Mouse (Mus musculus) CH12.LX (cell line): ENCODE measurements around the gene Cand1. TPM values are rescaled to one million over a fixed set of nuclear protein-coding genes. Genes with fewer than 3 reads are reported as not detected.
A peak's percentile ranks its signal among the peaks of the same experiment; 100 is the strongest.

Experiments
- DNase-seq: peaks from one replicate; pipeline ENCODE4 v3.0.0-alpha.2; 2013; ENCODE audit errors: extremely low read depth
- H3K27ac ChIP-seq: 2 replicates; pipeline ENCODE4 v1.5.1; 2012; ENCODE audit warnings: low read depth, mild to moderate bottlenecking, control low read depth, moderate library complexity; ENCODE audit not compliant: insufficient read depth
- H3K27me3 ChIP-seq: replicated peaks from 2 replicates; pipeline ENCODE3; 2012; ENCODE audit warnings: inconsistent platforms
- H3K36me3 ChIP-seq, 2 experiments: replicated peaks in 1 of 2; 2 replicates each; pipeline versions ENCODE3 to v1.6.1; 2012; ENCODE audit warnings: inconsistent platforms in 1 of 2, low read length in 1 of 2, mild to moderate bottlenecking in 1 of 2, mixed read lengths in 1 of 2, moderate library complexity in 1 of 2; ENCODE audit not compliant: control insufficient read depth in 1 of 2, insufficient read depth in 1 of 2
- H3K4me1 ChIP-seq, 2 experiments: 2 replicates each; pipeline ENCODE4 v1.6.1; 2012; ENCODE audit warnings: inconsistent platforms in 1 of 2, moderate library complexity in 1 of 2; ENCODE audit not compliant: insufficient read depth in 2 of 2, control insufficient read depth in 1 of 2
- H3K4me2 ChIP-seq: 2 replicates; pipeline ENCODE4 v1.6.1; 2012; ENCODE audit warnings: low read depth, mild to moderate bottlenecking, control low read depth; ENCODE audit not compliant: poor library complexity, insufficient read depth, severe bottlenecking
- H3K4me3 ChIP-seq, 3 experiments: fragments of 150-350 bp in 1 of 3; sonication (generic) in 1 of 3; replicated peaks in 1 of 3; 2 replicates each; pipeline versions ENCODE3 to v1.5.1; 2011 to 2012; ENCODE audit warnings: low read depth in 2 of 3, low read length in 2 of 3, mild to moderate bottlenecking in 2 of 3, moderate library complexity in 2 of 3, control low read depth in 1 of 3, improper control_type of control experiment in 1 of 3, inconsistent platforms in 1 of 3, mixed read lengths in 1 of 3; ENCODE audit not compliant: poor library complexity in 1 of 3
- H3K79me2 ChIP-seq: replicated peaks from 2 replicates; pipeline ENCODE4 v1.6.1; 2012; ENCODE audit warnings: mild to moderate bottlenecking, moderate library complexity; ENCODE audit not compliant: control insufficient read depth, poor library complexity, insufficient read depth, severe bottlenecking; ENCODE audit errors: extremely low read depth
- H3K9ac ChIP-seq: 2 replicates; pipeline ENCODE4 v1.6.1; 2012; ENCODE audit warnings: low read depth, mild to moderate bottlenecking, control low read depth, moderate library complexity; ENCODE audit not compliant: insufficient read depth
- H3K9me3 ChIP-seq: replicated peaks from 2 replicates; pipeline ENCODE3; 2012; ENCODE audit warnings: low read length, inconsistent platforms, mixed read lengths
- BHLHE40 ChIP-seq: IDR thresholded peaks from 2 replicates; pipeline ENCODE4 v1.6.1; 2011; ENCODE audit warnings: mild to moderate bottlenecking, low read depth, low read length, improper control_type of control experiment
- CHD2 ChIP-seq: IDR thresholded peaks from 2 replicates; pipeline ENCODE4 v1.6.1; 2011; ENCODE audit warnings: low read length, improper control_type of control experiment
- CTCF ChIP-seq, 2 experiments: IDR thresholded peaks in 1 of 2; conservative IDR thresholded peaks in 1 of 2; 2 replicates each; pipeline ENCODE4 v1.5.1; 2011 to 2012; ENCODE audit warnings: low read depth in 2 of 2, low read length in 2 of 2, improper control_type of control experiment in 1 of 2, inconsistent platforms in 1 of 2, mild to moderate bottlenecking in 1 of 2, moderate library complexity in 1 of 2
- E2F4 ChIP-seq: IDR thresholded peaks from 2 replicates; pipeline ENCODE4 v1.6.1; 2011; ENCODE audit warnings: low read depth, low read length, improper control_type of control experiment; ENCODE audit not compliant: insufficient replicate concordance
- ELF1 ChIP-seq: IDR thresholded peaks from 2 replicates; pipeline ENCODE4 v1.6.1; 2014; ENCODE audit warnings: low read depth, mild to moderate bottlenecking, inconsistent platforms, low read length, improper control_type of control experiment
- EP300 ChIP-seq: IDR thresholded peaks from 2 replicates; pipeline ENCODE4 v1.6.1; 2011; ENCODE audit warnings: low read length, improper control_type of control experiment
- ETS1 ChIP-seq: conservative IDR thresholded peaks from 2 replicates; pipeline ENCODE4 v1.6.1; 2012; ENCODE audit warnings: low read depth, mild to moderate bottlenecking, inconsistent platforms, low read length, improper control_type of control experiment, moderate library complexity
- GABPA ChIP-seq: IDR thresholded peaks from 2 replicates; pipeline ENCODE4 v1.6.1; 2012; ENCODE audit warnings: low read depth, low read length, improper control_type of control experiment, inconsistent platforms; ENCODE audit not compliant: insufficient replicate concordance
- HCFC1 ChIP-seq: IDR thresholded peaks from 2 replicates; pipeline ENCODE4 v1.6.1; 2012; ENCODE audit warnings: low read depth, mild to moderate bottlenecking, inconsistent platforms, low read length, improper control_type of control experiment
- JUN ChIP-seq: IDR thresholded peaks from 2 replicates; pipeline ENCODE4 v1.6.1; 2011; ENCODE audit warnings: low read depth, mild to moderate bottlenecking, low read length, improper control_type of control experiment, moderate library complexity; ENCODE audit not compliant: insufficient read depth
- JUND ChIP-seq: conservative IDR thresholded peaks from 2 replicates; pipeline ENCODE4 v1.6.1; 2011; ENCODE audit warnings: low read depth, low read length, improper control_type of control experiment
- KAT2A ChIP-seq: IDR thresholded peaks from 2 replicates; pipeline ENCODE4 v1.6.1; 2012; ENCODE audit warnings: low read length, improper control_type of control experiment, inconsistent platforms; ENCODE audit not compliant: insufficient replicate concordance
- MAX ChIP-seq: IDR thresholded peaks from 2 replicates; pipeline ENCODE4 v1.6.1; 2011; ENCODE audit warnings: low read length, improper control_type of control experiment
- MAZ ChIP-seq: IDR thresholded peaks from 2 replicates; pipeline ENCODE4 v1.6.1; 2012; ENCODE audit warnings: low read depth, mild to moderate bottlenecking, inconsistent platforms, low read length, improper control_type of control experiment, moderate library complexity
- MEF2A ChIP-seq: IDR thresholded peaks from 2 replicates; pipeline ENCODE4 v1.6.1; 2014; ENCODE audit warnings: low read depth, mild to moderate bottlenecking, inconsistent platforms, low read length, improper control_type of control experiment, borderline replicate concordance
- MXI1 ChIP-seq: IDR thresholded peaks from 2 replicates; pipeline ENCODE4 v1.6.1; 2011; ENCODE audit warnings: mild to moderate bottlenecking, low read depth, low read length, improper control_type of control experiment
- MYC ChIP-seq: IDR thresholded peaks from 2 replicates; pipeline ENCODE4 v1.6.1; 2011; ENCODE audit warnings: low read depth, mild to moderate bottlenecking, improper control_type of control experiment, low read length
- NELFE ChIP-seq: IDR thresholded peaks from 2 replicates; pipeline ENCODE4 v1.6.1; 2011; ENCODE audit warnings: low read depth, low read length, improper control_type of control experiment
- NRF1 ChIP-seq: IDR thresholded peaks from 2 replicates; pipeline ENCODE4 v1.6.1; 2014; ENCODE audit warnings: low read depth, mild to moderate bottlenecking, inconsistent platforms, low read length, improper control_type of control experiment, moderate library complexity
- POLR2A ChIP-seq: IDR thresholded peaks from 2 replicates; pipeline ENCODE4 v1.6.1; 2011; ENCODE audit warnings: low read depth, mild to moderate bottlenecking, improper control_type of control experiment, low read length
- POLR2AphosphoS2 ChIP-seq: IDR thresholded peaks from 2 replicates; pipeline ENCODE4 v1.6.1; 2011; ENCODE audit warnings: low read depth, low read length, improper control_type of control experiment
- RAD21 ChIP-seq: IDR thresholded peaks from 2 replicates; pipeline ENCODE4 v1.6.1; 2011; ENCODE audit warnings: low read depth, mild to moderate bottlenecking, low read length, improper control_type of control experiment, moderate library complexity
- SIN3A ChIP-seq: IDR thresholded peaks from 2 replicates; pipeline ENCODE4 v1.6.1; 2012; ENCODE audit warnings: low read length, improper control_type of control experiment, inconsistent platforms
- TBP ChIP-seq: conservative IDR thresholded peaks from 2 replicates; pipeline ENCODE4 v1.6.1; 2011; ENCODE audit warnings: low read depth, low read length, improper control_type of control experiment
- TCF12 ChIP-seq: IDR thresholded peaks from 2 replicates; pipeline ENCODE4 v1.6.1; 2014; ENCODE audit warnings: low read depth, mild to moderate bottlenecking, inconsistent platforms, low read length, improper control_type of control experiment
- USF1 ChIP-seq: IDR thresholded peaks from 2 replicates; pipeline ENCODE4 v1.6.1; 2014; ENCODE audit warnings: low read depth, mild to moderate bottlenecking, inconsistent platforms, low read length, improper control_type of control experiment
- USF2 ChIP-seq: conservative IDR thresholded peaks from 2 replicates; pipeline ENCODE4 v1.6.1; 2011; ENCODE audit warnings: low read depth, low read length, improper control_type of control experiment
- ZC3H11A ChIP-seq: IDR thresholded peaks from 2 replicates; pipeline ENCODE4 v1.6.1; 2012; ENCODE audit warnings: low read depth, mild to moderate bottlenecking, inconsistent platforms, low read length, improper control_type of control experiment
- ZKSCAN1 ChIP-seq: IDR thresholded peaks from 2 replicates; pipeline ENCODE4 v1.6.1; 2012; ENCODE audit warnings: low read depth, inconsistent platforms, low read length, improper control_type of control experiment, borderline replicate concordance
- ZMIZ1 ChIP-seq: IDR thresholded peaks from 2 replicates; pipeline ENCODE4 v1.6.1; 2012; ENCODE audit warnings: low read depth, mild to moderate bottlenecking, inconsistent platforms, low read length, improper control_type of control experiment
- ZNF384 ChIP-seq: IDR thresholded peaks from 2 replicates; pipeline ENCODE4 v1.6.1; 2012; ENCODE audit warnings: low read depth, low read length, improper control_type of control experiment, inconsistent platforms
- dilution Hi-C: fragments of 300-500 bp; cut with MboI; formaldehyde crosslinking; loops from 2 replicates; pipeline ENCODE4 v1.14.3; 2020; ENCODE audit warnings: low sequenced_read_pairs; ENCODE audit not compliant: extremely low pct_unique_long_range_greater_than_20kb, extremely low pct_ligation_motif_present
- in situ Hi-C: fragments of 300-500 bp; cut with MboI; formaldehyde crosslinking; loops from 3 replicates; pipeline ENCODE4 v1.14.3; 2019; ENCODE audit warnings: low sequenced_read_pairs, low pct_ligation_motif_present, low pct_unique_long_range_greater_than_20kb, mixed read lengths
- polyA plus RNA-seq: library from polyadenylated mRNA; unstranded; fragments of >175 nt; gene quantifications from 2 replicates; pipeline ENCODE4 v1.2.1, GENCODE M21; 2012; ENCODE audit warnings: low read depth; ENCODE audit not compliant: insufficient read length
- total RNA-seq, 2 experiments: library from RNA; depleted of rRNA; stranded (reverse); fragments of 300-350 nt in 1 of 2; fragments of >200 nt in 1 of 2; gene quantifications; 2 replicates each; pipeline ENCODE4 v1.2.3; 2012 to 2014

Gene Cand1
- total RNA-seq (2012; rRNA removed) (71.2 and 76.1 TPM in 2 replicates), total RNA-seq (2014; rRNA removed) (93.2 and 97.5 TPM in 2 replicates), polyA plus RNA-seq (109 and 126 TPM in 2 replicates)

- Histone ChIP-seq H3K27me3 (no peaks in the 10 kb centered on the region), H3K4me3 (peak within 1 kb of the TSS; percentile 89 to 96 (median 93)), H3K9ac (peak within 1 kb of the TSS; percentile 98), H3K4me1 (peaks cover 0 to 21% of the 10 kb centered on the region in 2 experiments; a peak in 2 of 4 replicates), H3K27ac (peak within 1 kb of the TSS; percentile 98), H3K9me3 (no peaks in the 10 kb centered on the region), H3K36me3 (peaks cover 4 to 16% of the 10 kb centered on the region in 2 experiments), H3K4me2 (peak within 1 kb of the TSS; percentile 94), H3K79me2 (peaks cover 39% of the 10 kb centered on the region)
- peak; percentile 99 for TF ChIP-seq CHD2
- TF ChIP-seq TCF12, result peak; percentile 80
- no peak for TF ChIP-seq ZNF384
- no peak for TF ChIP-seq ZC3H11A
- TF ChIP-seq ETS1, result no peak
- TF ChIP-seq USF1, result peak; percentile 39
- peak; percentile 95 for TF ChIP-seq TBP
- peak; percentile 10; the same call in 1 of the 2 replicates for TF ChIP-seq MEF2A
- TF ChIP-seq SIN3A, result peak; percentile 67; the same call in 1 of the 2 replicates
- TF ChIP-seq E2F4, result 0 out of 2 replicates have a peak, but pooled peaks have one; percentile 77
- TF ChIP-seq EP300, result no peak
- peak; percentile 56; the same call in 1 of the 2 replicates for TF ChIP-seq MAZ
- TF ChIP-seq NELFE, result peak; percentile 87
- peak; percentile 95 for TF ChIP-seq MXI1
- no peak for TF ChIP-seq RAD21
- peak; percentile 91; the same call in 1 of the 2 replicates for TF ChIP-seq KAT2A
- TF ChIP-seq GABPA, result peak; percentile 31; the same call in 1 of the 2 replicates
- TF ChIP-seq POLR2AphosphoS2, result peak; percentile 95
- TF ChIP-seq JUND, result no peak
- TF ChIP-seq ZKSCAN1, result no peak
- TF ChIP-seq CTCF (conservative IDR thresholded peaks at IDR 0.05 in 1 of 2, IDR thresholded peaks at IDR 0.05 in 1 of 2; ENCODE audit: low read depth in 2 of 2, low read length in 2 of 2), result no peak
- peak; percentile 89 for TF ChIP-seq NRF1
- peak; percentile 100 for TF ChIP-seq MYC
- 0 out of 2 replicates have a peak, but pooled peaks have one; percentile 4 for TF ChIP-seq USF2
- TF ChIP-seq JUN, result no peak
- peak; percentile 76 for TF ChIP-seq BHLHE40
- peak; percentile 44 for TF ChIP-seq ELF1
- TF ChIP-seq ZMIZ1, result peak; percentile 82
- peak; percentile 97 for TF ChIP-seq POLR2A
- peak; percentile 94 for TF ChIP-seq HCFC1
- TF ChIP-seq MAX, result peak; percentile 99
- in situ Hi-C loops, result no loop called here
- peak; percentile 97 for DNase-seq
- dilution Hi-C loops, result no loop called here
These were observed at the start of gene Cand1 for GRCm38 (mm10) chr10:119239969-119240721. TSS of gene Cand1 (minus strand) at chr10:119240055.
